Mouse (Mus musculus) layer of hippocampus, adult 2 months (tissue): ENCODE measurements around the gene Msln. TPM values are rescaled to one million over a fixed set of nuclear protein-coding genes. Genes with fewer than 3 reads are reported as not detected.

Experiments
- DNase-seq, 2 experiments: peaks; one replicate each; pipeline ENCODE4 v3.0.0; 2022; ENCODE audit warnings: low spot score in 2 of 2
- H3K27ac ChIP-seq: fragments of 200-600 bp; 2 replicates; pipeline ENCODE4 v1.8.1; 2022
- H3K4me3 ChIP-seq: fragments of 200-600 bp; 2 replicates; pipeline ENCODE4 v1.8.1; 2022; ENCODE audit warnings: mild to moderate bottlenecking
- CTCF ChIP-seq: fragments of 200-600 bp; conservative IDR thresholded peaks from 2 replicates; pipeline ENCODE4 v1.8.1; 2022; ENCODE audit warnings: antibody characterized with exemption, mild to moderate bottlenecking, moderate library complexity
- total RNA-seq, 2 experiments: library from RNA; stranded (reverse); gene quantifications; 2 replicates each; pipeline ENCODE4 v1.2.3; 2021

Gene Msln
- total RNA-seq, 2 experiments from 2014 or later = 0.51 to 0.69 TPM

DNA sequence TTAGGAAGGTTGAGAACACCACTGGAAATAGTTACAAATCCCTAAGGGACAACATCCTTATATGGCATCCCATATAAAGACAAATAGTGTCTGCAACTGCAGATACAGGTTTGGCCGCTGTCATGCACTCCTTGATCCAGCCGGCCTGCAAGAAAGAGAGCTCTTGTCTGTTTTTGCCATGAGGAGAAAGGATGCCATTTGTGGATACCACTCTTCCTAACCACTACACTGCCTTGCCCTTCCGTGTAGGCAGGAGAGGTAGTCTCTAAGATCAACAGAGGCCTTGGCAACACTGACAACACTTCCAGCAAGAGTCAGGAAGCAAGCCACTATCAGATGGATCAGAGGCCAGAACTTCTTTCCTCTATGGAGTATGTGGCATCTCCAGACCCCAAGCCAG, 32.1 kb upstream of the Msln start, which contains the start of gene Ccdc78:
Gene Ccdc78 (plus strand): TSS at position 301 of the 400 bp plus-strand sequence.
- peak within 1 kb of the TSS; percentile 65 for H3K4me3 ChIP-seq
- DNase-seq = no peak
- H3K27ac ChIP-seq = peak within 1 kb of the TSS; percentile 90
- no peak for TF ChIP-seq CTCF

DNA sequence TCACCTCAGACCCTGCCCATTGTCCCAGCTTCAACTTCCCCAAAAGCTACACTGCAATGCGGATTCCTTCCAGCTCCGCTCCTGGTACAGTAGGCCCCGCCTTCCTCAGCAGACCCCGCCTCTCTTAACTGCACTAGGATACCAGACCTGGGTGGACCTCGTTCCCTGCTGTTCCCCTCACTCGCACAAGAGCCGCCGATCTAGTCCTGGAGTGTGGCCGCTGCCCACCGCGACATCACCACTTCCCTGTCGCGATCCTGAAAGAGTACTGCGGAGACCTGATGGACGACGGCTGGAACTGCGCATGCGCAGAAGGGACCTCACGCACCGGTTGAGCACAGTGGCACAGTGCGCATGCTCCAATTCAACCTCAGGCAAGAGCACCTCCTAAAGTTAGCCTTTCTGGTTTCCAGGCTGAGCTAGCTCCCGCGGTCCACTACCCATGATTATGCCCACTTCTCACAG, 31.1 kb upstream of the Msln start, which contains the start of gene Haghl:
Gene Haghl (minus strand): TSS at position 393 of the 465 bp plus-strand sequence.
- peak; percentile 19; the same call in 1 of the 2 replicates for TF ChIP-seq CTCF
- Histone ChIP-seq H3K27ac (peak within 1 kb of the TSS; percentile 90), H3K4me3 (peak within 1 kb of the TSS; percentile 65)
- peak; percentile 94 to 96 for DNase-seq

DNA sequence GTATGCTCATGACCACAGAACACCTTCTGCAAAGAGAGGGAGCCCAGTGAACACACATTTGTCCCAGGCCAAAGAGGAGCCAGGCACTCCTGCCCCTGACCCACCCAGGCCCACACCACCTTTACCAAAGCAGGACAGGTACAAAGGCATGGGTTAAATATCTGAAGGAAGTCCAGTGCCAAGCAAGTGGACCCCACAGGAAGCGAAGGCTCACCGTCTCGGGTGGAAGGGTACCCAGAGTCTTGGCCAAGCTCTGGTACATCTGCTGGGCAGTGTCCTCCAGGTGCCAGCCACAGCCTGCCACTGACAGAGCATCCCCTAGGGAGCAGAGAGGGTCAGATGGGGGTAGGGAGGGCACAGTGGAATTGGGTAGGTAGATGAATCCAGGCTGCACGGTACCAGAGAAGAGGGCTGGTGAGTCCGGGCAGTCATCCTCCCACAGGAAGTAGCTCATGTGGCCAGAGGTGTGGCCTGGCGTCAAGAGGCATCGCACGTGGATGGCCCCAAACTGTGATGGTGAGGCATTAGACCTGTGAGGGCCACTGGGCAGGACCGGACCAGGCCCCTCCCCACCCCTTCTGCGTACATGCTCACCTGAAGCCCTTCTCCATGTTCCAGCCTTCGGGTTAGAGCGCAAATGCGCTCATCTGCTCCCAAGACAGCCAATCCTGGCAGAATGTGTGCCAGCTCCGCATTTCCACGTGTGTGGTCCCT, 29.8 kb upstream of the Msln start:
- TF ChIP-seq CTCF = no peak
- Histone ChIP-seq H3K4me3 (peak overlapping the region; percentile 65), H3K27ac (peak overlapping the region; percentile 90)
- no peak for DNase-seq

DNA sequence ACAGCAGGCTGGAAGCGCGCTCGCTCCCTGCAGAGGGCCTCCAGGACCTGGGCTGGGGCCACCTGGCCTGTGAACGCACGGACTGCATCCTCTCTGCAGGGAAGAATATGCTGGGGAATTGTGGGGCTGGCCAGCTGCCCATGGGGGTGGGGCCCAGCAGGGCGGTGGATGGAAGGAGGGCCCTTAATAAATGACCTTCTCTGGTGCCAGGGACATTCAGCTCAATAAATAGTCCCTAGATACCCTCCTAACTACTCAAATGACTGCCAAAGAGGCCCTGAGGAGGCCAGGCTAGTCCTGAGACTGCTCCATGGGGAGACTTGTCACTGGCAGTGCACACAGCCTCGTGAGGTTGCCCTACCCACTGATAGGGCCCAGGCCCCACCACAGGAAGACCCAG, 28.9 kb upstream of the Msln start:
- no peak for DNase-seq
- TF ChIP-seq CTCF = no peak
- H3K27ac ChIP-seq = peak overlapping the region; percentile 90
- no peak overlapping the region for H3K4me3 ChIP-seq

DNA sequence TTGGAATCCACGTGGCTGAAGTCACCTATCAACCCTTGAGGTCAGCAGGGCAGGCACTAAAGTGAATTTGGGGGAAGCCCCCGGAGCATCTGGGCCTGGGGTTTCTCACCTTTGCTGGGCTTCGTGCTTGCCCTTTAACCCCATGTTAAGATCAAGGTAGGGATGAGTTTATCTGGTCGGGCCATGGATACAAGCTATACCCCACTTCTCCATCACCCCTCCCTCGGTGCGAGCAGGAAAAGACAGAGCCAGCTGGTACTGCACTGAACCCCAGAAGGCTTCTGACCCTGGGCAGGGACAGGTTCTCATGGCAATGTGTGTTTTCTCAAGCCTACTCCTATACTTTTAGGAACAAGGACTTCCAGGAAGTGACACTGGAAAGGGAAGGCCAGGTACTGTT, 27.2 kb upstream of the Msln start:
- TF ChIP-seq CTCF = no peak
- no peak for DNase-seq
- no peak overlapping the region for H3K4me3 ChIP-seq
- H3K27ac ChIP-seq = no peak overlapping the region

DNA sequence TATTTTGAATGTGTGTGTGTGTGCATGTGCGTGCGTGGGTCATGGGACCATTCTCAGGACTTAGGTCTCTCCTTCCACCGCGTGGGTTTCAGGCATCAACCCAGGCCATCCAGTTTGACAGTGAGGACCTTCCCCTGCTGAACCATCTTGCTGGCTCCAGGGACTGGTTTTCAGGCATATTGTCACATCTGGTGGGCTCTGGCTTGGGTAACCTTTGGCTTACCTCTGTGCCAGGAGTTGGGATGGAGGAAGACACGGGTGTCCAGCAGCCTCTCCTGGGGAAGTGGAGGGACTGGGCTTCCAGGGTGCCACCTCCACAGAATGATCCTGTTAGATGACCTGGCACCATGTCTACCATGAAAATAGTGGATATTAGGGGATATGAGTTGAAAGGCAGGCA, 23.8 kb upstream of the Msln start:
- Histone ChIP-seq H3K4me3 (no peak overlapping the region), H3K27ac (no peak overlapping the region)
- TF ChIP-seq CTCF = no peak
- no peak for DNase-seq

DNA sequence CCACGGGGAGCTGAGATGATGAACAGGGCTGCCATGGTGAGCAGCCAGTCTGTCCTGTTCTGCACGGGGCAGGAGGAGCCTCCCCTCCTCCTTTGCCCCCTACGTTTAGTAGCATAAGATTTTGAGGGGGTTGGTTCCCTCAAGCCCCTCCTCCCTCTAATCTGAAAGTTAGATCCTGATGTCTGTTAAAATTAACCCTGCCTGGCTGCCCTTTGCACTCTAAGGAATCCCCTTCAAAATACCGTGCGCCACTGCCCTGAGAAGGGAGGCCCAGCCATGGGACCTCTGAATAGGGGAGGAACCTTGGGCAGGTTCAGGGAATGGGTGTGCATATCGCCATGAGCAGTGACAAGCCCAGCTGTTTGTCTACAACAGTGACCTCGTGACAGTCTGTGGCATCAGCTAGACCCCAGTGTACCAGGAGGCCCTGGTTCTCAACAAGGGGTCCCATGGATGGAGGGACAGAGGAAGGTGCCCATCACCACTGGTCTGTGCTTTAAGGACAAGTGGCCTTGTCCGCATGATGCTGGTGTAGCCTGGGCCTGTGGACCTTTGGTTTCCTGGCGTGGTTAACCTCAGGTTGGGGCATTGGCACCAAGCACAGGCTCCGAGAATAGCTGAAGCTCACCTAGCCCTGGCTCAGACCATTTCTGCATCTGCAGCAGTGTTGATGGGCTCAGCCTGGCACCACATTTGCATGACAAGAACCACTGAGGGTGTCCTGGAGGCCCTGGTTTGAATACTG, 21.3 kb upstream of the Msln start:
- no peak for DNase-seq
- TF ChIP-seq CTCF = no peak
- Histone ChIP-seq H3K27ac (no peak overlapping the region), H3K4me3 (no peak overlapping the region)

DNA sequence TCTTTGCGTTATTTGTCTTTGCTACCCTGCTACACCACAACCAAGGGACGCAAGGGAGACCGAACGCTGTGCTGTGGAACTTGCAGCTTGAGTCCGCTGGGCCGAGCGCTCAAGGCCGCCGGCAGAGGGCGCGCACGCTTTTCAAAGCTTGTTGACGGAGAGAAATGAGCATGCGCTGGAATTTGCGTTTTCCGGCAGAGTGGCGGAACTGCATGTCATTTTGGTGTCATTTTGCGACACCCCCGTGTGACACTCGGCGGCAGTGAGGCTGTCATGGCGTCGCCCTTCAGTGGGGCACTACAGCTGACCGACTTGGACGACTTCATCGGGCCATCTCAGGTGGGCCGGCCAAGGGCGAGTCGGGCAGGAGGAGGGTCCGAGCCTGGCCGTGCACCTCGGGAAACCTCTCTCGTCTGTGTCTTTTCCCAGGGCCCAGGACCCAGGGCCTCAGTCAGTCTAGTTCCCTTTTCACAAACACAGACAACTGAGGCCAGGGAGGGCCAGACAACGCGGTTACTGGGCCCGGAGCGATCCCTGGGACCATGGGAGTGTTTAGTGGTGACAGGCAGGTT, 19.5 kb upstream of the Msln start, which contains the start of gene Narfl:
Gene Narfl (plus strand): TSS at position 228 of the 572 bp plus-strand sequence.
- peak; percentile 98 to 99 for DNase-seq
- Histone ChIP-seq H3K27ac (peak within 1 kb of the TSS; percentile 97), H3K4me3 (peak within 1 kb of the TSS; percentile 75)
- TF ChIP-seq CTCF = peak; percentile 98

DNA sequence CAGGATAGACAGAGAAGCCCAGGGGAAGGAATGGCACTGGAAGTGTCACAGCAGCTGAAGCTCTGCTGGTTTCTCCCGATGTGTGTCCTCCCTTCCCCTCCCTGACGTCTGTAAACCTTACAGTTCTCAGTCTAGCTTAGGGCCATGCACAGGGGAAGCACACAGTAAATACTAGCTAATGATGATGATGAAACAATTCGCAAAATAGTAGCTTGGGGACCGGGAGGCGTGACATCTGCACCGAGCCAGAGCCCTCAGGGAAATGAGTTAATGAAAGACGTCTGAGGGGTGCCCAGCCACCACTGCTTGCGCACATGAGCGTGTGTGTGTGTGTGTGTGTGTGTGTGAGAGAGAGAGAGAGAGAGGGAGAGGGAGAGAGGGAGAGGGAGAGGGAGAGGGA, 15.2 kb upstream of the Msln start:
- H3K4me3 ChIP-seq = no peak overlapping the region
- H3K27ac ChIP-seq = no peak overlapping the region

DNA sequence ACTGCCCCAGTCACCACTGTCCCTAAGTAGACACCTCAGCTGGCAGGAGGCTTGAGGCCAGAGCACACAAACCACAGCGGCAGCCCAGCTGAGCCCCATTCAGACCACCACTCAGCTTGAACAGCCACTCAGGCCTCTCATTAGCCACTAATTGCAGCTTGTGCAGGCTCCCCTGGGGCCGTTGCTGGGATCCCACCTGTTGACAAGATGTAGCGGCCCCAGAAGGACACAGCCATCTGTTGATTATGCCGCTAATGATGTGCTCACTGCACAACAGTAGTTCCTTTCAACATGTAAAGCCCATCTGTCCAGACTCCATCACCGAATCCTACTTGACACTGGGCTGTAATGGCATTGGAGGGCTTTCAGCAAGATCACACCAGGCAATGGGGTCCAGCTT, 11.7 kb upstream of the Msln start:
- TF ChIP-seq CTCF = no peak
- Histone ChIP-seq H3K4me3 (no peak overlapping the region), H3K27ac (no peak overlapping the region)
- DNase-seq = no peak

More for the DNA sequence above, 15.2 kb upstream of the Msln start:
- DNase-seq = no peak
- TF ChIP-seq CTCF = no peak

DNA sequence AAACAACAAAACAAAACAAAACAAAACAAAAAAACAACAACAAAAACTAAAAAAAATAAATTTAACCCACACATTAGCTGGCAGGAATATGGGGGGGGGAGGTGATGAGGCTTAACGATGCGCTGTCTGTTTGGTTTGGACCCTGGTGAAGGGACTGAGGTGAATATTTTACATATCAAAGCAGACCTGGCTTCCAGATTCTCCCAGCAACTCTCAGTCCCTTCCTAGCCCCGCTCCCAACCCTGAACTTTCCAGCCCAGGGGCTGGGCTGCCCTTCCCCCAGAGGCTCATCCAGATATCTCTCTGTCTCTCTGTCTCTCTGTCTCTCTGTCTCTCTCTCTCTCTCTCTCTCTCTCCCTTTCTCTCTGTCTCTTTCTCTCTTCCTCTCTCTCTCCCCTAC, 8.4 kb upstream of the Msln start:
- no peak for DNase-seq
- peak overlapping the region; percentile 96 for H3K27ac ChIP-seq
- no peak overlapping the region for H3K4me3 ChIP-seq
- no peak for TF ChIP-seq CTCF

DNA sequence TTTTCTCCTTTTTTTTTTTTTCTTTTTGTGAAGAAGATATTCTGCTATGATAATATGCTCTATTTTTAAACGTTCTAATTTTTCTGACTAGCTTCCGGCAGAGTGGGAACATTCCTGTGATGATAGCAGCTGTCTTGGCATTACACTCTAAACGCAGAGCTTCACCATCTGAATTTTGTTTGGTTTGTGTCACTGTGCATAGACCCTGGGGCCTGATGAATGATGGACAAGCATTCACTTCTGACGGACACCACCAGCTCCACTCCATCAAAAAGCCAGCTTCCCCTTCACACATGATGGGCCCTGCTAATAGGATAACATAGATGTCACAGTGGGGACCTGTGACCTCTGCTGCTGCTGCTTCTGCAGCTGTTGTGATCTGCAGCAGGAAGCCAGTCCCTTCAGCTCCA, 7.4 kb upstream of the Msln start:
- H3K4me3 ChIP-seq = no peak overlapping the region
- DNase-seq = peak; percentile 54 to 77
- no peak for TF ChIP-seq CTCF
- peak overlapping the region; percentile 96 for H3K27ac ChIP-seq

DNA sequence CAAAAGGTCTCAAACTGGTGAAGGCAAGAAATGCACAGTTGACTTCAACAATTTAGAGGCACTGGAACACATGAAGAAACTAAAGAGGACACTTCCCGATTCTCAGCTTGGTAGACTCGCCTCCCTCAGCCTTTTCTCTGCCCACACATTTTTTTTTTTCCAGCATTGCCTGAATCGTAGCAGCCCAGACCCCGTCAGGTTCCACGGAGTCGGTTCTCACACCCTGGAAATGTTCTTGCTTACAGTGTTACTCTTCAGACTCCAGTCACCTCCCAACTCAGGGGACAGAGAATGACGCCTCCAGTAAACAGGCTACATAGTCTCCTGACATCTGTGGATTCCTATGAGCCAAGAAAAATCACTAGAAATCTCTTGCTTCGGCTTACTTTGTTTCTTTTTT, 6.0 kb upstream of the Msln start:
- DNase-seq = no peak
- TF ChIP-seq CTCF = no peak
- peak overlapping the region; percentile 96 for H3K27ac ChIP-seq
- H3K4me3 ChIP-seq = no peak overlapping the region
